Mouse (Mus musculus): ENCODE data around the gene Timp2. TPM values are rescaled to one million over a fixed set of nuclear protein-coding genes. Genes with fewer than 3 reads are reported as not detected.

The Timp2 gene
- polyA plus RNA-seq, 1 experiment from 2014 or later = 115 TPM

DNA sequence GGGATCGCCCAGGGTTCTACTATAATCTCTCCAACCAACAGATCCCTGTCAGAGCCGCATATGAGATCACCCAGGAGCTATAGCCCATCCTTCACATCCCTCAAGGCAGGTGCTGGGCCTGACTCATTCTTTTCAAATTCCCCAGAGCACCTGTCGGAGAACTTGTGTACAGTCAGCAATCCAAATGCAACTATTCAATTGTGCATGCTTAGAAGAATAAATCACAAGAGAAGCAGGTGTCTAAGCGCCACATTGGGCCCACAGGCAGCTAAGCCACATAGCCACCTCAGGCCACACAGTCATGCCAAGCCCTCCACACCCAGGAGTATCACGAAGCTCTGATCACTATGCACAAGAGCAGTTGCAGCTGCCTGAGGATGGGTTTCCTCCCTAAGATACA lies 6.0 kb downstream of the Timp2 start:
- Histone ChIP-seq H3K4me3 (no peak overlapping the region), H3K9me3 (no peaks in the 10 kb centered on the region), H3K27me3 (no peaks in the 10 kb centered on the region), H3K9ac (no peak overlapping the region), H3K36me3 (peaks cover 9% of the 10 kb centered on the region), H3K4me2 (replicated peaks) (no peak overlapping the region), H3K4me1 (peaks cover 57% of the 10 kb centered on the region), H3K27ac (no peak overlapping the region)
- no peak for ATAC-seq (ENCODE audit: insufficient number of reproducible peaks, insufficient read depth, low FRiP score, low TSS enrichment)
- WGBS = 89% methylated on average over 5 of the region's 5 CpGs

DNA sequence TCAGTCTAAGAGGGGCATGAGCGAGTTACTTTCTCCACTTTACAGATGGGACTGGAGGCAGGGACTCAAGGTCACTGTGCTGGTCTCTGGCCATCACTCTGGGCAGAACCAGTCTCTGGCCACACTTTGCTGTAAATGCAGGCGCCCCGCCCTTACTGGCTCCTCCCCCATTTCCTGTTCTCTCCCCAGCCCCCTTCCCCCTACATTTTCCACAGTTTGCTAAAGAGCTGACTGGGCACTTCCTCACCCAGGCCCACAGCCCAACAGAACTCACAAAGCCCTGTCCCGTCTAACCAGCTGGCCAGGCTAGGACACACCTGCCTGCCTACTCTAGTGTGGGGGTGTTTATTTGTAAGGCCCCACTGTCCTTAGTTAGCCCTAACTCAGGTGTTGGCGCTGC lies 6.7 kb downstream of the Timp2 start:
- Histone ChIP-seq H3K27ac (0 out of 2 replicates have a peak overlapping the region, but pooled peaks have one; percentile 30), H3K9me3 (no peaks in the 10 kb centered on the region), H3K36me3 (peaks cover 9% of the 10 kb centered on the region), H3K27me3 (no peaks in the 10 kb centered on the region), H3K4me1 (peaks cover 53% of the 10 kb centered on the region), H3K4me2 (replicated peaks) (no peak overlapping the region), H3K9ac (peak overlapping the region; percentile 2; the same call in 1 of the 2 replicates), H3K4me3 (no peak overlapping the region)
- peak; percentile 54; the same call in 1 of the 2 replicates for ATAC-seq (ENCODE audit: insufficient number of reproducible peaks, insufficient read depth, low FRiP score, low TSS enrichment)
- 51% methylated on average over 5 of the region's 5 CpGs for WGBS

GRCm38 (mm10) chr11:118348419-118348818 lies 7.1 kb downstream of the Timp2 start:
- no peak for ATAC-seq (ENCODE audit: insufficient number of reproducible peaks, insufficient read depth, low FRiP score, low TSS enrichment)
- no peak overlapping the region for H3K4me2 ChIP-seq (replicated peaks)
- 0 out of 2 replicates have a peak overlapping the region, but pooled peaks have one; percentile 30 for H3K27ac ChIP-seq
- H3K9ac ChIP-seq = peak overlapping the region; percentile 2; the same call in 1 of the 2 replicates
- peaks cover 10% of the 10 kb centered on the region for H3K36me3 ChIP-seq
- peaks cover 53% of the 10 kb centered on the region for H3K4me1 ChIP-seq
- no peak overlapping the region for H3K4me3 ChIP-seq
- WGBS = 71% methylated on average over 3 of the region's 3 CpGs
- no peaks in the 10 kb centered on the region for H3K9me3 ChIP-seq
- H3K27me3 ChIP-seq = no peaks in the 10 kb centered on the region

GRCm38 (mm10) chr11:118347911-118348310 lies 7.6 kb downstream of the Timp2 start:
- H3K9ac ChIP-seq = no peak overlapping the region
- H3K4me3 ChIP-seq = no peak overlapping the region
- no peak overlapping the region for H3K27ac ChIP-seq
- no peak overlapping the region for H3K4me2 ChIP-seq (replicated peaks)
- peaks cover 11% of the 10 kb centered on the region for H3K36me3 ChIP-seq
- H3K27me3 ChIP-seq = no peaks in the 10 kb centered on the region
- peaks cover 48% of the 10 kb centered on the region for H3K4me1 ChIP-seq
- ATAC-seq (ENCODE audit: insufficient number of reproducible peaks, insufficient read depth, low FRiP score, low TSS enrichment) = no peak
- WGBS = 83% methylated on average over 12 of the region's 12 CpGs
- no peaks in the 10 kb centered on the region for H3K9me3 ChIP-seq

GRCm38 (mm10) chr11:118347391-118347790 lies 8.1 kb downstream of the Timp2 start:
- Histone ChIP-seq H3K9me3 (no peaks in the 10 kb centered on the region), H3K27ac (no peak overlapping the region), H3K27me3 (no peaks in the 10 kb centered on the region), H3K4me1 (peaks cover 50% of the 10 kb centered on the region), H3K4me2 (replicated peaks) (no peak overlapping the region), H3K4me3 (no peak overlapping the region), H3K36me3 (peaks cover 11% of the 10 kb centered on the region), H3K9ac (no peak overlapping the region)
- ATAC-seq (ENCODE audit: insufficient number of reproducible peaks, insufficient read depth, low FRiP score, low TSS enrichment) = no peak
- WGBS = 94% methylated on average over 2 of the region's 2 CpGs

GRCm38 (mm10) chr11:118346395-118347096 lies 9.0 kb downstream of the Timp2 start:
- Histone ChIP-seq H3K27ac (no peak overlapping the region), H3K9ac (no peak overlapping the region), H3K9me3 (no peaks in the 10 kb centered on the region), H3K4me3 (no peak overlapping the region), H3K27me3 (no peaks in the 10 kb centered on the region), H3K36me3 (peaks cover 3% of the 10 kb centered on the region; the same call in 1 of the 2 replicates), H3K4me1 (peaks cover 58% of the 10 kb centered on the region), H3K4me2 (replicated peaks) (no peak overlapping the region)
- 86% methylated on average over 8 of the region's 8 CpGs for WGBS
- no peak for ATAC-seq (ENCODE audit: insufficient number of reproducible peaks, insufficient read depth, low FRiP score, low TSS enrichment)

- Histone ChIP-seq H3K9me3 (no peaks in the 10 kb centered on the region), H3K36me3 (peaks cover 8% of the 10 kb centered on the region), H3K4me2 (replicated peaks) (no peak overlapping the region), H3K9ac (no peak overlapping the region), H3K27ac (no peak overlapping the region; the same call in 1 of the 2 replicates), H3K27me3 (no peaks in the 10 kb centered on the region), H3K4me1 (peaks cover 54% of the 10 kb centered on the region), H3K4me3 (no peak overlapping the region)
- ATAC-seq (ENCODE audit: insufficient number of reproducible peaks, insufficient read depth, low FRiP score, low TSS enrichment) = peak; percentile 30; the same call in 1 of the 2 replicates
- WGBS = 41% methylated on average over 4 of the region's 4 CpGs
Measured at GRCm38 (mm10) chr11:118345693-118346092, 9.8 kb downstream of the Timp2 start.

DNA sequence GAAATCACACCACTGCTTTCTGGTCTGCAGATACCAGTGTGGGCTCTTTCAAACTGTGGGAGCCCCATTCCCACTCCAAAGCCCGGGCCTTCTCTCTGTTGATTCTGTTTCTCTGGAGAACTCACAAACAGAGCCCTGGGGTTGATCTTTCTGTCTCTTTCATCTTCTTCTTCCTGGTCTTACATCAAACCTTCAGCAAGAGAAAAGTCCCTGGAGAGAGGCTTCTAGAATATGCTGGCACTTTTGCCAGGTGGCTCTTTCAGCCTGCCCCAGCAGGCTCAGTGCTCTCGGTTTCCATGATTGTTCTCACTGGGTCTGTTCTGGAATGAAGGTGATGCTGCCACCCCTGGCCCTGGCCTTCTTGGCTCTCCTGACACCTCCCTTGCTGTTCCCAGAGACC lies 11.9 kb downstream of the Timp2 start:
- no peak for ATAC-seq (ENCODE audit: insufficient number of reproducible peaks, insufficient read depth, low FRiP score, low TSS enrichment)
- H3K4me3 ChIP-seq = no peak overlapping the region
- H3K36me3 ChIP-seq = peaks cover 18% of the 10 kb centered on the region
- no peak overlapping the region for H3K27ac ChIP-seq
- no peaks in the 10 kb centered on the region for H3K27me3 ChIP-seq
- no peak overlapping the region for H3K9ac ChIP-seq
- H3K9me3 ChIP-seq = no peaks in the 10 kb centered on the region
- 70% methylated on average over 2 of the region's 2 CpGs for WGBS
- H3K4me1 ChIP-seq = peaks cover 34% of the 10 kb centered on the region
- no peak overlapping the region for H3K4me2 ChIP-seq (replicated peaks)

DNA sequence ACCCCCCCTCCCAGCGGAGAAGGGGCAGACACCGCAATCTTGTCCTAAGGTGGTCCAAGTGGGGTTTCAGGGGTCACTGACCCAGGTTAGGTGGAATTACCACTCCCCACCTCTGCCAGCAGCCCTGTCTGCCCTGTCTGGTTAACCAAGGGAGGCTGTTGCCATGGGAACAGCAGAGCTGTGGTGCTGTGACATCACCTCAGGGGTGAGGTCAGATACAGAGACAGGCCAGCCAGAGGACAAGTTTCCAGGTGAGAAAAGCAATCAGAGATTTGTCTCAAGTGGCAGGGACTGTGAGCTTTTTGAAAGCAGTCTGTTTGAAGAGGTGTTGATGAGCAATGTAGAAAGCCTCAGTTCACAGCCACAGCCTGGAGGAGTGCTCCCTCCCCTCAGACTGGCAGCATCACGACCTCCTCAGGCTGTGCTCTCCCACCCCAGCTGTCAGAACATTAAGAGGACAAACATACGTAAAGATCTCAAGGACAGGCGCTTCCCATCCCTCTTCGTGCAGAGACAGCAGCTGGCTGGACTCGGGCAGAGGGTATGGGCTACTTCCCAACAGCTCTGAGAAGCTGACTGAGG lies 13.0 kb downstream of the Timp2 start, which contains the start of gene Cep295nl:
Gene Cep295nl (minus strand): TSS at position 101 of the 582 bp plus-strand sequence.
- ATAC-seq (ENCODE audit: insufficient number of reproducible peaks, insufficient read depth, low FRiP score, low TSS enrichment) = no peak
- Histone ChIP-seq H3K4me1 (peaks cover 34% of the 10 kb centered on the region), H3K9ac (no peak within 1 kb of the TSS), H3K4me2 (replicated peaks) (no peak within 1 kb of the TSS), H3K4me3 (no peak within 1 kb of the TSS), H3K27ac (no peak within 1 kb of the TSS), H3K9me3 (no peaks in the 10 kb centered on the region), H3K27me3 (no peaks in the 10 kb centered on the region), H3K36me3 (peaks cover 21% of the 10 kb centered on the region)
- WGBS = 45% methylated on average over 7 of the region's 7 CpGs

GRCm38 (mm10) chr11:118337491-118338168 lies 17.9 kb downstream of the Timp2 start:
- Histone ChIP-seq H3K27me3 (no peaks in the 10 kb centered on the region), H3K36me3 (peaks cover 30% of the 10 kb centered on the region), H3K4me2 (replicated peaks) (no peak overlapping the region), H3K27ac (no peak overlapping the region), H3K9me3 (no peaks in the 10 kb centered on the region), H3K9ac (no peak overlapping the region), H3K4me3 (no peak overlapping the region), H3K4me1 (peaks cover 16% of the 10 kb centered on the region)
- ATAC-seq (ENCODE audit: insufficient number of reproducible peaks, insufficient read depth, low FRiP score, low TSS enrichment) = no peak
- WGBS = 76% methylated on average over 8 of the region's 8 CpGs

DNA sequence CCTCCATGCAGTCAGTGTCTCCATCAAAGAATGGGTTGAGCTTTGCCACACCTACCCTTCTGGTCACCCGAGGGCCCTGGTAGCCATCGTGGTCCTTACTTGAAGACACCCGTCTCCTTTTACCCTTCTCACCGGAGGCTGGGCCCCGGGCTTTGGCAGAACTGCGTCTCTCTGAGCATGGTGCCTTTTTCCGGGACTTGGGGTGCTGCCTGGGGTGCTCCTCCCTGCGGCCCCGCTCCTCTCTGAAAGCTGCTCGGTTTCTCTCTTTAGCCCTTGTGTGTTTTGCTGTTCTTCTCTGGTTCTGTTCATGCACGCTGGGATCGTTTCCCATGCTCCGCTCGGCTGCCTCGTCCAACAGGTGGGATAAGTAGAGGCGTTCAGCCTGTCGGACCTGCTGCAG lies 22.1 kb downstream of the Timp2 start:
- WGBS = 87% methylated on average over 17 of the region's 17 CpGs
- peaks cover 36% of the 10 kb centered on the region for H3K36me3 ChIP-seq

More for the DNA sequence above, 22.1 kb downstream of the Timp2 start:
- H3K4me2 ChIP-seq (replicated peaks) = no peak overlapping the region
- no peak overlapping the region for H3K27ac ChIP-seq
- no peaks in the 10 kb centered on the region for H3K9me3 ChIP-seq
- H3K4me1 ChIP-seq = peaks cover 8% of the 10 kb centered on the region
- ATAC-seq (ENCODE audit: insufficient number of reproducible peaks, insufficient read depth, low FRiP score, low TSS enrichment) = no peak
- H3K27me3 ChIP-seq = no peaks in the 10 kb centered on the region
- H3K4me3 ChIP-seq = no peak overlapping the region
- no peak overlapping the region for H3K9ac ChIP-seq

Measured in embryonic facial prominence, embryonic 12.5 days (tissue).